Mouse (Mus musculus) erythroid progenitor cell, adult 5-6 weeks (primary cell): ENCODE measurements around the gene Flt3. TPM values are rescaled to one million over a fixed set of nuclear protein-coding genes. Genes with fewer than 3 reads are reported as not detected.

Source experiments
- ATAC-seq: replicated peaks from 2 replicates; pipeline ENCODE4 v1.8.0; 2016; ENCODE audit warnings: moderate number of reproducible peaks, mild to moderate bottlenecking, moderate TSS enrichment, inconsistent platforms; ENCODE audit not compliant: poor library complexity, low FRiP score, severe bottlenecking
- total RNA-seq, 2 experiments: library from RNA; stranded (forward) in 1 of 2; stranded (reverse) in 1 of 2; fragments of 150-400 nt in 1 of 2; fragments of 186-747, 209-891 nt in 1 of 2; gene quantifications; 2 replicates each; pipeline versions ENCODE4 v1.2.3 to v1.2.4; 2015 to 2017; ENCODE audit warnings: low replicate concordance in 2 of 2

The Flt3 gene
- total RNA-seq, 2 experiments from 2014 or later = 0.45 to 2.1 TPM

- ATAC-seq = no peak
These were observed 42.8 kb downstream of the Flt3 start for GRCm38 (mm10) chr5:147357536-147357935.

DNA sequence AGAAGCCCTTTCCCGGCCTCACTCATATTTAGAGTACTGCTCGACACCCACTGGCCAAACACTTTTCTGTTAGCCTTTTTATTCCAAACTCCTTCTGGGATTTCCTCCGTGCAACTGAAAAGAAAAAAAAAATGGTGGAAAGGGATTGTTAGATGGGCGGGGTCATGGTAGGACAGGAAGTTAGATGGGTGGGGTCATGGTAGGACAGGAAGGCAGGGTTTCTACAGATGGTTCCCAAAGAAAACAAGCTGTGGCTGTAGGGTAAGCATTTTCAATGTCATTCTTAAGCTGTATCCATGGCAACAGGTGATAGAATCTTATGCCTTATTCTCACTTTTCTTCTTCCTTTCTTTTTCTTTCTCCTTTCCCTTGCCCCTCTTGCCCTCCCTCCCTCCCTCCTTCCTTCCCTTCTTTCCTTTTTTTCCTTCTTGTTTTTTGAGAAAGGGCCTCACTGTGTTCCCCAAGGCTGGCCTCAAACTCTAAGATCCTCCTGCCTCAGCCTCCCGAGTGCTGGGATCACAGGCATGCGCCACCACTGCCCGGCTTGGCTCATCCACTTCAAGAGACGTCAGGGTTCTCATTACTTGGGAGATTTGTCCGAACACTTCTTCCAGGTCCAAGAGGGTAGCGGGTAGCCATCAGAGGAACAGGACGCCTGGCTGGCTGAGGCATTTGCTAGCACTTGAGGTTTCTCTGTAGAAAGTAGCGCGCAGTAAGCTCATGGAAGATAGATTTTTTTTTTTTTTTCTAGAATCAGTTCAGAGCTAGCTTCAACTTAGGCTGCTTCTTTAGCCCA is 43.8 kb downstream of the Flt3 start:
- no peak for ATAC-seq

DNA sequence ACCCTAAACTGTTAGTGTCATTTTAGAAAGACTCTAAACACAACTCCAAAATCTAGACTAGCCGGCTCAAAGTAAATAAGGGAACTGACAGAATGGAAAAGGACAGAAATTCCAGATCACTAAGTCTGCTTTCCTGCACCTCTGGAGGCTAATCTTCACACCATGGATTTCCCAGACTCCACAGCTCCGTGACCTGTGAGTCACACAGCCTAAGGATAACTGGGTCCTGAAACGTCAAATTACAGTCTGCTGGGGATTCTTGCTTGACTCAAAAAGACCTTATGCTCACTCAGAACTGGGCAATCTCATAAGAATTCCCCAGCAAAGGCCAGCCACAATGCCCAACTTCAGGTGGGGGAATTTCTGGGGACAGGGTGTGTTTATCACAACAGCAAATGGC is 44.5 kb downstream of the Flt3 start:
- no peak for ATAC-seq

- ATAC-seq = no peak
These were observed 45.3 kb downstream of the Flt3 start for GRCm38 (mm10) chr5:147354985-147355384.

DNA sequence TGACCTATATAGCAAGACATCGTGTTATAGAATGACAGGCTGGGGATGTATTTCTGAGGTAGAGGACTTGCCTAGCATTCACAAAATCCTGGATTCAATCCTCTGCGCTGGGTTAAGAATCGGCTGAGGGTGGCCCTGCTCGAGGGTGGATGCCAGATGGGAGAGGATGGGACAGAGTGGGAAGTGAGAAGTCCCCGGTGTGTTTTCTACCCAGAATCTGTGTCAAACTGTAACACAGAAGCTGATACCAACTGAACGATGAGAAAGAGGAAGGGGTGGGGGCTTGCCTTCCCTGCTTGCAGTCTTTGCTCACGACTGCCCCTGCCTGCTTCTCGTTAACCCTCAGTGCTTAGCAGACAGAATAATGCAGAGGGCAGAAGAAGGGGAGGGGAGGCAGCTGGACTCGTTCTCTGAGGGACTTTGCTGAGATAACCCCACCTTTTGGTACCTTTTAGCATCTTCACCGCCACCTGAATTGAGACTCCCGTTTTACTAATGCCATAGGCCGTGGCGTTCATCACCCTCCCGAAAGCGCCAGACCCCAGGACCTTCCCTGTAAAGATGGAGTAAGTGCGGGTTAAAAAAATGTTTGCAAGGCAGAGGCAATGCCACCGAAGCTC is 46.0 kb downstream of the Flt3 start:
- no peak for ATAC-seq

GRCm38 (mm10) chr5:147351931-147352330 is 48.4 kb downstream of the Flt3 start:
- ATAC-seq = no peak

GRCm38 (mm10) chr5:147345981-147346380 is 54.3 kb downstream of the Flt3 start:
- no peak for ATAC-seq

- no peak for ATAC-seq
These were observed 56.4 kb downstream of the Flt3 start for GRCm38 (mm10) chr5:147343904-147344303.

- no peak for ATAC-seq
These were observed 57.4 kb downstream of the Flt3 start for GRCm38 (mm10) chr5:147342901-147343300.

GRCm38 (mm10) chr5:147340741-147341414 is 59.4 kb downstream of the Flt3 start:
- ATAC-seq = no peak

GRCm38 (mm10) chr5:147339560-147339959 is 60.7 kb downstream of the Flt3 start:
- no peak for ATAC-seq

GRCm38 (mm10) chr5:147338967-147339366 is 61.3 kb downstream of the Flt3 start:
- no peak for ATAC-seq

DNA sequence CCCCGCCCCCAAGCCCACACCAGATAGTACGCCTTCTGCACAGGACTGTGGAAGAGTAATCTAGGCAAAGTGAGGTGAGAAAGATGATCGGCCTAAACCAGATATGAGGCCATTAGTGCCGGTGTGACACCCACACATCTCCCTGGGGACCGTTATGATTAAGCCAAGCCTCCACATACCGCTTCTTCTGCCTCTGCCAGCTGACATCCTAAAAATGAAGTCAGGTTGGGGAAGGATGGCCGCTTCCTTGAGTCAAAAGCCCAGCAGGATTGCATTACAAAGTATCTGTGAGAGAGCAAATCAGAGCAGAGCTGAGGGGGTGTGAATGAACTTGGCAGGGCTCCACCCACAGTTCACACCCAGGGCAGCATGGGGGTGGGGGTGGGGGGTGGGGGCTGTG is 67.6 kb downstream of the Flt3 start:
- no peak for ATAC-seq

DNA sequence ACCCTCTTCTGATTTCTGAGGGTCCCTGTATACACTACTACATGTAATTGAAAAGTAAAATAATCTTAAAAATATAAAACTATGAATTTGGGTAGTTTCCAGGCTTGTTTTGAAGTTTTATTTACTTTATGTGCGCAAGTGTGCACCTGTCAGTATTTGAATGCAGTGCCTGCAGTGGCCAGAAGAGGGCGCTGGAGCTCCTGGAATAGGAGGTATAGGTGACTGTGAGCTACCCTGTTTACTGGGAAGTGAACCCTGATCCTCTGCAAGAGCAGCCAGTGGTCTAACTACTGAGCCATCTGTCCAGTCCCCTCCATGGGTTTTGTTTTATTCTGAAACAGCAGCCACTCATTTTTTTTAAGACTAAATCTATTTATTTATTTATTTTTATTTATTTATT is 68.7 kb downstream of the Flt3 start:
- ATAC-seq = no peak

- no peak for ATAC-seq
These were observed 70.3 kb downstream of the Flt3 start for GRCm38 (mm10) chr5:147329946-147330345.

- no peak for ATAC-seq
These were observed 72.7 kb downstream of the Flt3 start for GRCm38 (mm10) chr5:147327636-147328035.

DNA sequence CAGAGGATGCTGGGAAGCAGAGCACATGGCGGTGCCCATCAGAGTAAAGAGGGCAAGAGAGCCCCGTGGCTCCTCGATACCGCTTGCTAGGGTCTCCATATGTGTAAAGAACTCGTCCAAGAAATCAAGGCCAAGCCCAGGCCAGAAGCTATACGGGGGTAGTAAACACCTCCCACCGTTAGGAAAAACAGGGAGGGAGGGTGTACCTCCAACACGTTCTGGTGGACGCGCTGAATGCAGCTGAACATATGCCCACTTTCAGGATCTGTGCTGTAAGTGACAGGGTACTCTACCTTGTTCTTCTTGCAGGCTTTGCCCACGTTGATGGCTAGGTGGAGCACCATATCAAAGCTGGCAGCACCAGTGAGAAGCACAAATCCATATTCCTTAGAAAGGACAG is 74.4 kb downstream of the Flt3 start:
- no peak for ATAC-seq

DNA sequence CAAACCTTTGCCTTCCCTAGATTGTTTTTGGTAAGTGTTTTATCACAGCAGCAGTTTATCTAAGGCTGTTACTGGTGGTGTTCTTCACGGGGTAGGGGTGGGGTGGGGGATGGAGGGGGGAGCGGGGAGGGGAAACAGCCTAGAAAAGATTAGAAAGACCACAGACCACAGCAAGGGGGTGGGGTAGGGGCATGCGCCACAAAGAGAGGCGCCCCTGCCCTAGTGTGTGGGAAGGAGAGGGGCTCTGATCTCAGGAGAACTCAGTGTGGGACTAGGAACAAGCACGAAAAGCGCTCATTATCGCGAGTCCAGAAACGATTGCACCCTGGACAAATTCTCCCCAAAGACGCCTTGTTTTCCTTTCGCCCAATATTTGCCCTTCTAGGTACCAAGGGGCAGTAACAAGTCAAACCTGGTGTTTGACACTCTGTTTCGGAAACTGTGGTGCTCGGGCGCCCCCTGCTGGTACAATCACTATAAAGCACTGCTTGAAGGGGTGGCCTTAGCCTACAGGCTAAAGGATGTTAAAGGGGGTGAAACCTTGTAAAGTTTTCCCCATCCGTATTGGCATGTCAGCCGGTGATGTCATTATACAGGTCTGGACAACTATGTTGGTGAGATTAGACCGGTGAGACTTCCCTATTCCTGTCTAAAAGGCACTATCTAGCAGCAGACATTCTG is 76.9 kb downstream of the Flt3 start:
- ATAC-seq = peak; percentile 68; the same call in 1 of the 2 replicates

DNA sequence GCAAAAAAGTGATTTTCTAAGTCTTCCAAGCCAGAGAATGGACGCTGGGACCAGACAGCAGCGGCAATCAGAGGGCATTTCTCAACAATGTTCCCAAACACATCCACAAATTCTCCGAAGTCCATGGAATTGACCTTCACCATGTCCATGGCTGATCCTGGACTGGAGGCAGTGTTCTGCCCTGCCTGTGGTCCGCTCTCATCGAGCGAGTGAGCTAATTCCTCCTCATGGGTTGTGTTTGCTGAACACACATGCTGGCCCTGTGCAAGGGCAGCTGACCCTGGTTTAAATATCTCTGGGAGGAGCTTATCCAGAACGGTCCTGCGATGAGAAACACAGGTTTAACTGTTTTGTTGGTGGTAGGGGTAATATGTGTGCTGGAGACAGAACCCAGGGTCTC is 78.1 kb downstream of the Flt3 start, which contains the start of gene Urad:
TSS of gene Urad (minus strand) at position 258 of the 400 bp plus-strand sequence.
- no peak for ATAC-seq

- ATAC-seq = no peak
These were observed 80.6 kb downstream of the Flt3 start for GRCm38 (mm10) chr5:147319653-147320052.
